Mouse (Mus musculus): ENCODE measurements around the gene Otp.

Otp gene

GRCm38 (mm10) chr13:94875396-94875880 lies at the start of gene Otp:
Otp (plus strand) TSS chr13:94875602.
- no peak for DNase-seq (ENCODE audit: low read depth)

- DNase-seq (ENCODE audit: low read depth) = peak; percentile 29
Measured at GRCm38 (mm10) chr13:94826389-94826788, 49.0 kb upstream of the Otp start.

- peak; percentile 37 for DNase-seq (ENCODE audit: low read depth)
Measured at GRCm38 (mm10) chr13:94826986-94827385, 48.4 kb upstream of the Otp start.

- no peak for DNase-seq (ENCODE audit: low read depth)
Measured at GRCm38 (mm10) chr13:94827847-94828246, 47.6 kb upstream of the Otp start.

- no peak for DNase-seq (ENCODE audit: low read depth)
Measured at GRCm38 (mm10) chr13:94838047-94838720, 37.2 kb upstream of the Otp start.

GRCm38 (mm10) chr13:94838756-94839337 lies 36.6 kb upstream of the Otp start:
- no peak for DNase-seq (ENCODE audit: low read depth)

- no peak for DNase-seq (ENCODE audit: low read depth)
Measured at GRCm38 (mm10) chr13:94843236-94843635, 32.2 kb upstream of the Otp start.

- DNase-seq (ENCODE audit: low read depth) = no peak
Measured at GRCm38 (mm10) chr13:94847870-94848269, 27.5 kb upstream of the Otp start.

GRCm38 (mm10) chr13:94849351-94849750 lies 26.1 kb upstream of the Otp start:
- DNase-seq (ENCODE audit: low read depth) = no peak

- no peak for DNase-seq (ENCODE audit: low read depth)
Measured at GRCm38 (mm10) chr13:94858016-94858575, 17.3 kb upstream of the Otp start.

GRCm38 (mm10) chr13:94859256-94859655 lies 16.1 kb upstream of the Otp start:
- DNase-seq (ENCODE audit: low read depth) = no peak

GRCm38 (mm10) chr13:94862491-94863230 lies 12.7 kb upstream of the Otp start:
- DNase-seq (ENCODE audit: low read depth) = no peak

GRCm38 (mm10) chr13:94866906-94867305 lies 8.5 kb upstream of the Otp start:
- DNase-seq (ENCODE audit: low read depth) = no peak

- DNase-seq (ENCODE audit: low read depth) = no peak
Measured at GRCm38 (mm10) chr13:94867772-94868171, 7.6 kb upstream of the Otp start.

GRCm38 (mm10) chr13:94868478-94868950 lies 6.9 kb upstream of the Otp start:
- peak; percentile 63 for DNase-seq (ENCODE audit: low read depth)

GRCm38 (mm10) chr13:94869541-94869940 lies 5.9 kb upstream of the Otp start:
- DNase-seq (ENCODE audit: low read depth) = no peak

- no peak for DNase-seq (ENCODE audit: low read depth)
Measured at GRCm38 (mm10) chr13:94870071-94870460, 5.3 kb upstream of the Otp start.

- DNase-seq (ENCODE audit: low read depth) = no peak
Measured at GRCm38 (mm10) chr13:94870461-94871186, 4.8 kb upstream of the Otp start.

GRCm38 (mm10) chr13:94871806-94872320 lies 3.5 kb upstream of the Otp start:
- DNase-seq (ENCODE audit: low read depth) = no peak

- no peak for DNase-seq (ENCODE audit: low read depth)
Measured at GRCm38 (mm10) chr13:94872439-94872838, 3.0 kb upstream of the Otp start.
